Mouse (Mus musculus): Measurements from ENCODE around the gene Ubap1l. TPM values are rescaled to one million over a fixed set of nuclear protein-coding genes. Genes with fewer than 3 reads are reported as not detected.
"Not testable (repeated sequence)": the region's sequence is repeated elsewhere in the genome, so short reads cannot be mapped to it uniquely, and the experiment has no call there.

Ubap1l gene
- 1 to 10 TPM; 1.3 to 4.5 TPM for total RNA-seq (2021)

- intact Hi-C loops (cut with DNase I) = no loop called here
- no peak for DNase-seq (ENCODE audit: low spot score in 2 of 2)
These were observed at the start of gene Ubap1l for GRCm38 (mm10) chr9:65360641-65361448. Ubap1l (plus strand) TSS chr9:65361041.

DNA sequence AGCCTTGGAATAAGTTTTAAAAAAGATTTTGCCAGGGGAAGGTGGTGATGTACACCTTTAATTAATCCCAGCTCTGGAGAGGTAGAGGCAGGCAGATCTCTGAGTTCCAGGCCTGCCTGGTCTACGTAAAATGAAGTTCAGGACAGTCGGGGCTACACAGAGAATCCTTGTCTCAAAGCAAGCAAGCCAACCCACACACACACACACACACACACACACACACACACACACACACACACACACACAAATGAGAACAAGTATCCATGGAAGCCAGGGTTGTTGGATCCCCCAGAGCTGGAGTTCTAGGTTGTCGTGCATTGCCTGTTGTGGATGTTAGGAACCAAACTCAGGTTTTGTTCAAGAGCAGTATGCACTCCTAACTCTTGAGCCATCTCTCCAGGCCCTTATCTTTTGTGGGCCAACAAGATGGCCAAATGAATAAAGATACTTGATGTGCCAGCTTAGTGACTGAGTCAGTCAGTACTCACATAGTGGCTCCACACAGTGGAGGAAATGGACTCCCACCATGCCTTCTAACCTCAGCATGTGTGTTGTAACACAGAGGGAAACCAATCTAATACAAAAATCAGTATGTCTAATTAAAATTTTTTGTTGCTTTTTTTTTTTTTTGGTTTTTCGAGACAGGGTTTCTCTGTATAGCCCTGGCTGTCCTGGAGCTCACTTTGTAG lies 48.0 kb upstream of the Ubap1l start:
- no peak for DNase-seq (ENCODE audit: low spot score in 2 of 2)
- intact Hi-C loops (cut with DNase I) = no loop called here

DNA sequence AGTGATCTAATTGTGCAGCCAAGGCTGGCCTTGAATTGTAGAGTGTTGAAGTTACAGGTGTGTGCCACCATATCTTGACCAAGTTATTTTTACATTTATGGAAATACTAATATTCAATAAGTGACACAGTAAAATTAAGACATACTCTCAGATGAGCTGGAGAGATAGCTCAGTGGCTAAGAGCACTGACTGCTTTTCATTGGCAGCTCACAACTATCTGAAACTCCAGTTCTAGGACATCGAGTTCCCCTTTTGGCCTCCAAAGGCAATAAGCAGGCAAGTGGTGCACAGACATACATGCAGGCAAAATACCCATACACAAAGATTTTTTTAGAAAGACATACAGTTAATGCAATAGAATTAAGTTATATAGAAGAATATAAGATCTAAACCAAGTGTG lies 47.0 kb upstream of the Ubap1l start:
- intact Hi-C loops (cut with DNase I) = no loop called here

GRCm38 (mm10) chr9:65322255-65322900 lies 38.5 kb upstream of the Ubap1l start:
- intact Hi-C loops (cut with DNase I) = no loop called here
- no peak for DNase-seq (ENCODE audit: low spot score in 2 of 2)

More for the DNA sequence above, 47.0 kb upstream of the Ubap1l start:
- no peak for DNase-seq (ENCODE audit: low spot score in 2 of 2)

- intact Hi-C loops (cut with DNase I) = no loop called here
- no peak for DNase-seq (ENCODE audit: low spot score in 2 of 2)
These were observed 34.9 kb upstream of the Ubap1l start for GRCm38 (mm10) chr9:65325971-65326370.

- intact Hi-C loops (cut with DNase I) = no loop called here
- no peak for DNase-seq (ENCODE audit: low spot score in 2 of 2)
These were observed 33.5 kb upstream of the Ubap1l start for GRCm38 (mm10) chr9:65327371-65327770.

- intact Hi-C loops (cut with DNase I) = no loop called here
- DNase-seq (ENCODE audit: low spot score in 2 of 2) = no peak
These were observed 26.9 kb upstream of the Ubap1l start for GRCm38 (mm10) chr9:65333958-65334357.

- intact Hi-C loops (cut with DNase I) = no loop called here
- no peak for DNase-seq (ENCODE audit: low spot score in 2 of 2)
These were observed 21.7 kb upstream of the Ubap1l start for GRCm38 (mm10) chr9:65339146-65339545.

DNA sequence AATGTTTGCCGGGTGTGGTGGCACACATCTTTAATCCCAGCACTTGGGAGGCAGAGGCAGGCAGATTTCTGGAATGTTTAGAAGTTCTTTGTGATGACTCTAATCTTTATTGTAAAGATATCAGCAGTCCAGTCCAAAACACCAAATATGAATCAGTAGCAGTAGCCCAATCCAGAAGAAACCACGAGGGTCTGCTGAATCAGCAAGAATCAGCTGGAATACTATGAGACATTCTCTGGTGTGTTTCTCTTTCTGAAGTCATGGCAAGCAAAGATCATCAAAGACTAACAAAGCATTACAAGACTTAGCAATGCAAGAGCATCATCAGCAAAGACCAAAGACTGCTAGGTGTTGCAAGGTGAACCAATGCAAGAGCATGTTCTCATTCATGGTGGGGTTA lies 20.4 kb upstream of the Ubap1l start:
- intact Hi-C loops (cut with DNase I) = no loop called here

DNA sequence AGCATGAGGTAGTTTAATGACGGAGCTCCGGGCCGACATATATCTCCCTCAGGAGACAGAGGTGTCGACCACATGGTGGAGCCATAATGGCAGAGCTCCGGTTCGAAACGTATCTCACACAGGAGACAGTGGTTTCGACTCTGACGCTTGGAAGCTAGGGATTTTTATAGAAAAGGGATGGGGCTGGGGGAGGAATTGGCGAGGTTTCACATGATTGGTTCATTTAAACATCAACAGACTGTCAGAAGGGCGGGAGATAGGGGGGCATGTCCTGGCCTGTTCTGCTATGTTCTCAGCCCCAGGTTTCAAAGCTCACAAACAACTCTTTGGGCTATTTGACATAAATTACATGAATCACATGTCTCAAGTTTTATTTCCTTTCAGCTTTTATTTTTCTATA lies 15.4 kb upstream of the Ubap1l start:
- DNase-seq (ENCODE audit: low spot score in 2 of 2); intact Hi-C loops (cut with DNase I): not testable (repeated sequence)

More for the DNA sequence above, 20.4 kb upstream of the Ubap1l start:
- DNase-seq (ENCODE audit: low spot score in 2 of 2) = no peak

DNA sequence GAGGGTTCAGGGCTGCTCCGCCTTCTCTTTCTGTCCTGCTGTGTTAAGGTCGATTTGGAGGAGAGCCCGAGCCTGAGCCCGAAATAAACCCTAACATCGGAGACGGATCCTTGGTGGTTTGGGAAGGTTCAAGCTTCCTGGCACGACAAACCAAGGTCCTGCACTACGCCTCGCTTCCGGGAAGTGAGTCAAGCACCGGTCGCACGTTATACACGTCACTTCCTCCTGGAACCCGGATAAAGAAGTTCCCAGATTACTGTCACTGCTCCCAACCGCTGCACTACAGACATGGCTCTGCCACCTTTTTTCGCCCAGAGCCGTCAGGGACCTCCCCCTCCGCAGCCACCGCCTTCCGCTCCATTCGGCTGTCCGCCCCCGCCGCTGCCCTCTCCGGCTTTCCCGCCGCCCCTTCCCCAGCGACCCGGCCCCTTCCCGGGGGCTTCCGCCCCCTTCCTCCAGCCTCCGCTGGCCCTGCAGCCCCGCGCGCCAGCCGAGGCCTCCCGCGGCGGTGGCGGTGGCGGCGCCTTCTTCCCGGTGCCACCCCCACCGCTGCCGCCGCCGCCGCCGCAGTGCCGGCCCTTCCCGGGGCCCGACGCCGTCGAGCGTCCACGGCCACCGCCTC lies 14.9 kb upstream of the Ubap1l start, which contains the start of gene Pdcd7:
Gene Pdcd7 (plus strand): TSS at position 251 of the 622 bp plus-strand sequence.
- intact Hi-C loops (cut with DNase I) = loop anchor here (2.0 kb wide), 1 partner anchor 51 kb away; the partner anchor contains the start of gene Clpx
- peak; percentile 95 to 97 for DNase-seq (ENCODE audit: low spot score in 2 of 2)

GRCm38 (mm10) chr9:65346476-65347111 lies 14.2 kb upstream of the Ubap1l start:
- intact Hi-C loops (cut with DNase I) = loop anchor here (2.0 kb wide), 1 partner anchor 52 kb away; the partner anchor contains the start of gene Clpx

GRCm38 (mm10) chr9:65347112-65347850 lies 13.6 kb upstream of the Ubap1l start:
- DNase-seq (ENCODE audit: low spot score in 2 of 2) = no peak
- intact Hi-C loops (cut with DNase I) = loop anchor here (2.0 kb wide), 1 partner anchor 52 kb away; the partner anchor contains the start of gene Clpx

More at GRCm38 (mm10) chr9:65346476-65347111, 14.2 kb upstream of the Ubap1l start:
- peak; percentile 60 to 64 for DNase-seq (ENCODE audit: low spot score in 2 of 2)

GRCm38 (mm10) chr9:65353251-65353650 lies 7.6 kb upstream of the Ubap1l start:
- DNase-seq (ENCODE audit: low spot score in 2 of 2) = no peak
- intact Hi-C loops (cut with DNase I) = no loop called here

DNA sequence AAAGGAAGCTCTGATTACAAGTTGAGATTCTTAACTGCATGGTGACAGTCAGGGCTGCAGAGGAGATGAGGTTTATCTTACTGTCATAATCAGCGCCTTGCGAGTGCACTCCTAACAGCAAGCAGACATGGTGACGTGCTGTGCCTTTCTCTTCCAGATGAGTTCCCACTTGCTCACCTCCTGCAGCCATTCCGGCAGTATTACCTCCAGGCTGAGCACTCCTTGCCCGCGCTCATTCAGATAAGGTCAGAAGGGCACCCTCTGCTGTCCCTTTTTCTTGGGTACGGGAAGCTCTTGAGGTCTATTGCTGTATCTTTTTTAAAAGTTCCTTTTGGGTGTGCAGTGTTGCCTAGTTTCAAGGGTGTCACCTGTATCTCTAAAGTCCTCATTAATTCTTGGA lies 4.3 kb upstream of the Ubap1l start:
- intact Hi-C loops (cut with DNase I) = no loop called here
- DNase-seq (ENCODE audit: low spot score in 2 of 2) = no peak

DNA sequence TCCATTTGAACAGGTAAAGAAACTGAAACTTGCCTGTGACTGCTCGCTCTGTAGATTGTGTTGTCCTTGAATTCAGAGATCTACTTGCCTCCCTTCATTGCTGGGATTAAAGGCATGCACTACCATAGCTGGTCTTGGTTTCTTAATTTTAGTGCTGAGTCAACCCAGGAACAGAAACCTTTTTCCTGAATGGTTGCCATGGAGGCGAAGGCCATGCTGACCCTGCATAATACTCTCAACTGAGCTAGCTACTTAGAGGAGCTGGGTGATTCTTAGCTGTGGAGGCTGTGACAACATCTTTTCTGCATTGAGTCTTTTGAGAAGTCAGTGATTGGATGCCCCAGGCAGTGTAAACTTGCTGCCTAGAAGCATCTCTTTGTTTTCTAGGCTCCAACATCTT lies 3.9 kb upstream of the Ubap1l start:
- intact Hi-C loops (cut with DNase I) = no loop called here

DNA sequence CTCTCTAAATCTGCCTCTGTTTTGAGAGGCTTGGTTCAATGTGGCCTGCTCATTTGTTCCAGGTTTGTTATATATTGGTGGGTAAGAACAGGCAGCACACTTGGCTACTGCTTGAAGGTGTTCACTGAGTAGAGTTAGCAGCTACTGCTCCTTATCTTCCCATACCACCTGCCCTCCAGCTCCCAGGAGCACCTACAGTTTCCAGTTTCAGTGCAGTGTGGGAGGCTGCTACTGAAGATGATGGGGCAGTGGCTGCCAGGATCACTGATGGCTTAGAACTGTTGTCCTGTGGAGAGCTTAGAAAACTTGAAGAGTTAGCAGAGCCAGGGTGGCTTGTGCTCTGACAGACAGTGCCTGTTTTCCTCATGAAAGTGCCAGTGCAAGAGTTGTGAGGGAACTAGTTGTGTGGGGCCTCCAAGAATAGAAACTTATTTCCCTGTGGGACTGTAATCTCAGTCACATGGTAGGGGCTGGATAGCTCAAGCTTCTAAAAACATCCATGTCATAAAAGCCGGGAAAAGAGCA lies 1.8 kb upstream of the Ubap1l start:
- intact Hi-C loops (cut with DNase I) = no loop called here
- no peak for DNase-seq (ENCODE audit: low spot score in 2 of 2)

More for the DNA sequence above, 3.9 kb upstream of the Ubap1l start:
- no peak for DNase-seq (ENCODE audit: low spot score in 2 of 2)

- DNase-seq (ENCODE audit: low spot score in 2 of 2) = no peak
- intact Hi-C loops (cut with DNase I) = no loop called here
These were observed 2.8 kb downstream of the Ubap1l start for GRCm38 (mm10) chr9:65363684-65364083.
